8 mouse cellular contexts compared by ENCODE assay signal in genomic region chr16:11201740-11202394, GRCm38 (mm10). TPM values are rescaled to one million over a fixed set of nuclear protein-coding genes. Genes with fewer than 3 reads are reported as not detected.
DNase-seq lines count a peak whose midpoint lies in the region; ATAC-seq lines count a peak whose summit lies in the region.

No protein-coding gene starts in this region.

- peak overlapping the region; percentile 92 for H3K9ac ChIP-seq in heart, embryonic 13.5 days
- H3K9ac ChIP-seq in hindbrain, embryonic 12.5 days, result peak overlapping the region; percentile 82
- no peak overlapping the region; the same call in 1 of the 2 replicates for H3K9ac ChIP-seq in midbrain, embryonic 11.5 days (ENCODE audit: low read length)

- 61% methylated on average over 6 of the region's 6 CpGs for WGBS in heart, embryonic 13.5 days
- 73% methylated on average over 6 of the region's 6 CpGs for WGBS in hindbrain, embryonic 12.5 days
- WGBS in midbrain, embryonic 11.5 days, result 69% methylated on average over 6 of the region's 6 CpGs

- peak overlapping the region; percentile 94 for H3K4me2 ChIP-seq in heart, embryonic 13.5 days
- H3K4me2 ChIP-seq in hindbrain, embryonic 12.5 days (replicated peaks), result peak overlapping the region; percentile 95
- H3K4me2 ChIP-seq in midbrain, embryonic 11.5 days, result peak overlapping the region; percentile 89

- ATAC-seq in heart, embryonic 13.5 days (ENCODE audit: extremely low read depth, insufficient number of reproducible peaks, low FRiP score, low TSS enrichment), result no peak
- ATAC-seq in hindbrain, embryonic 12.5 days (ENCODE audit: low FRiP score), result no peak
- ATAC-seq in midbrain, embryonic 11.5 days (ENCODE audit: low FRiP score), result no peak

- no peak for DNase-seq in heart, postnatal 36 days
- DNase-seq in MEL-GATA-1-ER (ENCODE audit: extremely low read depth, low read depth), result peak; percentile 17
- DNase-seq in midbrain, embryonic 11.5 days (ENCODE audit: low spot score, missing footprints), result no peak
- DNase-seq in ovary, postnatal 10 days (ENCODE audit: low spot score), result no peak
- DNase-seq in layer of hippocampus, adult 9-10 months (ENCODE audit: low spot score), result no peak
- DNase-seq in kidney, postnatal 10 days, result no peak

- H3K36me3 ChIP-seq in heart, embryonic 13.5 days, result peaks cover 60% of the 10 kb centered on the region
- H3K36me3 ChIP-seq in hindbrain, embryonic 12.5 days, result peaks cover 37% of the 10 kb centered on the region
- H3K36me3 ChIP-seq in midbrain, embryonic 11.5 days (ENCODE audit: control insufficient read depth, insufficient read depth, low read length), result peaks cover 14% of the 10 kb centered on the region

- peaks cover 27% of the 10 kb centered on the region for H3K4me1 ChIP-seq in heart, embryonic 13.5 days
- peaks cover 27% of the 10 kb centered on the region for H3K4me1 ChIP-seq in hindbrain, embryonic 12.5 days
- peaks cover 14% of the 10 kb centered on the region for H3K4me1 ChIP-seq in midbrain, embryonic 11.5 days (ENCODE audit: control insufficient read depth, insufficient read depth, low read length)

- H3K27ac ChIP-seq in heart, embryonic 13.5 days (replicated peaks), result no peak overlapping the region
- H3K27ac ChIP-seq in hindbrain, embryonic 12.5 days, result no peak overlapping the region
- no peak overlapping the region for H3K27ac ChIP-seq in midbrain, embryonic 11.5 days (ENCODE audit: low read depth, low read length)

- intact Hi-C loops in heart, postnatal 36 days (cut with DNase I), result loop anchor here (2.0 to 5.0 kb wide), 4 partner anchors 53 to 215 kb away; partner anchors contain the start of genes Gspt1, Snx29 and Txndc11

- H3K4me3 ChIP-seq in heart, embryonic 13.5 days, result peak overlapping the region; percentile 79
- H3K4me3 ChIP-seq in hindbrain, embryonic 12.5 days, result peak overlapping the region; percentile 75
- peak overlapping the region; percentile 92 for H3K4me3 ChIP-seq in midbrain, embryonic 11.5 days (ENCODE audit: low read depth, low read length)

- no peaks in the 10 kb centered on the region for H3K9me3 ChIP-seq in heart, embryonic 13.5 days
- no peaks in the 10 kb centered on the region for H3K9me3 ChIP-seq in hindbrain, embryonic 12.5 days (replicated peaks)
- no peaks in the 10 kb centered on the region for H3K9me3 ChIP-seq in midbrain, embryonic 11.5 days (ENCODE audit: control insufficient read depth, low read length)

- H3K27me3 ChIP-seq in heart, embryonic 13.5 days (replicated peaks), result no peaks in the 10 kb centered on the region
- no peaks in the 10 kb centered on the region for H3K27me3 ChIP-seq in hindbrain, embryonic 12.5 days
- no peaks in the 10 kb centered on the region for H3K27me3 ChIP-seq in midbrain, embryonic 11.5 days (ENCODE audit: control insufficient read depth, insufficient read depth, low read length)

RNA-seq across cellular contexts. Expression of gene Rsl1d1, which starts 1.3 kb away (rescaled TPM):
- 121 and 127 TPM in 2 replicates for polyA plus RNA-seq in heart, embryonic 13.5 days (2015; fragmentation: Nextera tagmentation; extraction: Ambion mirVana)
- 10 to 100 TPM; 52.5 to 54.7 TPM for total RNA-seq in heart, postnatal 36 days (2021)
- 183 and 196 TPM in 2 replicates for polyA plus RNA-seq in hindbrain, embryonic 12.5 days (2016; fragmentation: Nextera tagmentation; extraction: Ambion mirVana)
- polyA plus RNA-seq in midbrain, embryonic 11.5 days (2014; fragmentation: Nextera tagmentation; extraction: Ambion mirVana), result 276 and 303 TPM in 2 replicates

RNA-seq across cellular contexts. Expression of gene Zc3h7a, which starts 25.7 kb away (rescaled TPM):
- polyA plus RNA-seq in heart, embryonic 13.5 days (2015; fragmentation: Nextera tagmentation; extraction: Ambion mirVana), result 57.2 and 60.4 TPM in 2 replicates
- total RNA-seq in heart, postnatal 36 days (2021), result 10 to 100 TPM; 19.8 to 26.0 TPM
- 118 and 124 TPM in 2 replicates for polyA plus RNA-seq in hindbrain, embryonic 12.5 days (2016; fragmentation: Nextera tagmentation; extraction: Ambion mirVana)
- 82.2 and 87.5 TPM in 2 replicates for polyA plus RNA-seq in midbrain, embryonic 11.5 days (2014; fragmentation: Nextera tagmentation; extraction: Ambion mirVana)

RNA-seq across cellular contexts. Expression of gene Gspt1, which starts 52.3 kb away (rescaled TPM):
- 47.8 and 48.4 TPM in 2 replicates for polyA plus RNA-seq in heart, embryonic 13.5 days (2015; fragmentation: Nextera tagmentation; extraction: Ambion mirVana)
- 10 to 100 TPM; 64.1 to 65.2 TPM for total RNA-seq in heart, postnatal 36 days (2021)
- polyA plus RNA-seq in hindbrain, embryonic 12.5 days (2016; fragmentation: Nextera tagmentation; extraction: Ambion mirVana), result 98.4 and 109 TPM in 2 replicates
- polyA plus RNA-seq in midbrain, embryonic 11.5 days (2014; fragmentation: Nextera tagmentation; extraction: Ambion mirVana), result 87.6 and 95.2 TPM in 2 replicates
